Mouse (Mus musculus) bone marrow macrophage, adult 2 months (primary cell): ENCODE data around the gene Tec.

Experiments
- CTCF ChIP-seq: IDR thresholded peaks from 2 replicates; pipeline ENCODE4 v1.5.1; 2012; ENCODE audit warnings: low read depth, mild to moderate bottlenecking, low read length, moderate library complexity
- POLR2A ChIP-seq: IDR thresholded peaks from 2 replicates; pipeline ENCODE4 v1.6.1; 2012; ENCODE audit warnings: mild to moderate bottlenecking, low read depth, low read length, borderline replicate concordance

DNA sequence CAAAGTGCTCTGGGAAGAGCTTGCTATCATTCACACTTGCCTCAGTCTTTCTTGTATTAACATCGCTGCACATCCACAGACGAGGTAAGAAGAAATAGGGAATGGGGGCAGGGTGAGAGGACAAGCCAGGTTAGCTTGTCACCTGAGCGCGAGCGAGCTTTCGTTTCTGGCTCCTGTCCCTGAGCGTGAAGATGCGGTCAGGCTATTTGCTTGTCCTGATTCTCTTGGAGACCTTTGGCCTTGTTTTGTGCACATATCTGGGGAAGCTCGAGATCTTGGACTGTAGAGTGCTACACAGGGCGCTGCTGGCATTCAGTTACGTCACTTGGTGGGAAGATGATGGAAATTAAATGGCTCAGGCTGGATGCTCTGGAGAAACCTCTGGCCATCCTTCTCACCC, 27.0 kb upstream of the Tec start:
- TF ChIP-seq CTCF (no peak), POLR2A (no peak)
